Mouse (Mus musculus): ENCODE results near the gene Pcgf1. TPM values are rescaled to one million over a fixed set of nuclear protein-coding genes. Genes with fewer than 3 reads are reported as not detected.

Pcgf1 gene
- polyA plus RNA-seq, 1 experiment: 16.5 TPM

- Histone ChIP-seq H3K27ac (replicated peaks; ENCODE audit: low read depth, low read length) (no peak overlapping the region), H3K4me1 (ENCODE audit: control insufficient read depth, insufficient read depth, insufficient read length, low read length) (peaks cover 3% of the 10 kb centered on the region; the same call in 1 of the 2 replicates), H3K4me3 (ENCODE audit: insufficient read depth, low read depth, low read length) (no peak overlapping the region)
These were observed 2.7 kb upstream of the Pcgf1 start for GRCm38 (mm10) chr6:83074979-83075378.

- H3K4me3 ChIP-seq (ENCODE audit: insufficient read depth, low read depth, low read length): peak overlapping the region; percentile 90
- H3K4me1 ChIP-seq (ENCODE audit: control insufficient read depth, insufficient read depth, insufficient read length, low read length): peaks cover 3% of the 10 kb centered on the region; the same call in 1 of the 2 replicates
- peak overlapping the region; percentile 98 for H3K27ac ChIP-seq (replicated peaks; ENCODE audit: low read depth, low read length)
These were observed 722 bp downstream of the Pcgf1 start for GRCm38 (mm10) chr6:83078324-83078858.

GRCm38 (mm10) chr6:83080210-83080609 lies 2.5 kb downstream of the Pcgf1 start:
- Histone ChIP-seq H3K4me3 (ENCODE audit: insufficient read depth, low read depth, low read length) (no peak overlapping the region), H3K4me1 (ENCODE audit: control insufficient read depth, insufficient read depth, insufficient read length, low read length) (peaks cover 3% of the 10 kb centered on the region; the same call in 1 of the 2 replicates), H3K27ac (replicated peaks; ENCODE audit: low read depth, low read length) (no peak overlapping the region)

GRCm38 (mm10) chr6:83083497-83083896 lies 5.8 kb downstream of the Pcgf1 start:
- no peaks in the 10 kb centered on the region for H3K4me1 ChIP-seq (ENCODE audit: control insufficient read depth, insufficient read depth, insufficient read length, low read length)
- H3K27ac ChIP-seq (replicated peaks; ENCODE audit: low read depth, low read length): no peak overlapping the region
- H3K4me3 ChIP-seq (ENCODE audit: insufficient read depth, low read depth, low read length): no peak overlapping the region

GRCm38 (mm10) chr6:83084477-83084876 lies 6.8 kb downstream of the Pcgf1 start:
- H3K4me3 ChIP-seq (ENCODE audit: insufficient read depth, low read depth, low read length): no peak overlapping the region
- H3K4me1 ChIP-seq (ENCODE audit: control insufficient read depth, insufficient read depth, insufficient read length, low read length): no peaks in the 10 kb centered on the region
- H3K27ac ChIP-seq (replicated peaks; ENCODE audit: low read depth, low read length): no peak overlapping the region

- no peaks in the 10 kb centered on the region for H3K4me1 ChIP-seq (ENCODE audit: control insufficient read depth, insufficient read depth, insufficient read length, low read length)
- H3K4me3 ChIP-seq (ENCODE audit: insufficient read depth, low read depth, low read length): peak within 1 kb of the TSS; percentile 60
- peak within 1 kb of the TSS; percentile 81 for H3K27ac ChIP-seq (replicated peaks; ENCODE audit: low read depth, low read length)
These were observed 8.7 kb downstream of the Pcgf1 start, which contains the start of gene Lbx2 for GRCm38 (mm10) chr6:83086121-83087035. Gene Lbx2 (plus strand): TSS chr6:83086367.

- H3K27ac ChIP-seq (replicated peaks; ENCODE audit: low read depth, low read length): peak overlapping the region; percentile 81
- peak overlapping the region; percentile 60 for H3K4me3 ChIP-seq (ENCODE audit: insufficient read depth, low read depth, low read length)
- H3K4me1 ChIP-seq (ENCODE audit: control insufficient read depth, insufficient read depth, insufficient read length, low read length): no peaks in the 10 kb centered on the region
These were observed 9.7 kb downstream of the Pcgf1 start for GRCm38 (mm10) chr6:83087205-83087925.

- peak overlapping the region; percentile 60 for H3K4me3 ChIP-seq (ENCODE audit: insufficient read depth, low read depth, low read length)
- H3K4me1 ChIP-seq (ENCODE audit: control insufficient read depth, insufficient read depth, insufficient read length, low read length): peaks cover 2% of the 10 kb centered on the region; the same call in 1 of the 2 replicates
- no peak overlapping the region for H3K27ac ChIP-seq (replicated peaks; ENCODE audit: low read depth, low read length)
These were observed 10.2 kb downstream of the Pcgf1 start for GRCm38 (mm10) chr6:83087926-83088260.

GRCm38 (mm10) chr6:83092416-83093127 lies 14.9 kb downstream of the Pcgf1 start:
- Histone ChIP-seq H3K4me3 (ENCODE audit: insufficient read depth, low read depth, low read length) (no peak overlapping the region), H3K4me1 (ENCODE audit: control insufficient read depth, insufficient read depth, insufficient read length, low read length) (peaks cover 2% of the 10 kb centered on the region; the same call in 1 of the 2 replicates), H3K27ac (replicated peaks; ENCODE audit: low read depth, low read length) (peak overlapping the region; percentile 30; the same call in 1 of the 2 replicates)

- Histone ChIP-seq H3K4me1 (ENCODE audit: control insufficient read depth, insufficient read depth, insufficient read length, low read length) (peaks cover 2% of the 10 kb centered on the region; the same call in 1 of the 2 replicates), H3K4me3 (ENCODE audit: insufficient read depth, low read depth, low read length) (no peak overlapping the region), H3K27ac (replicated peaks; ENCODE audit: low read depth, low read length) (no peak overlapping the region)
These were observed 18.3 kb downstream of the Pcgf1 start for GRCm38 (mm10) chr6:83095968-83096367.

GRCm38 (mm10) chr6:83098411-83098810 lies 20.7 kb downstream of the Pcgf1 start:
- Histone ChIP-seq H3K4me1 (ENCODE audit: control insufficient read depth, insufficient read depth, insufficient read length, low read length) (peaks cover 6% of the 10 kb centered on the region), H3K4me3 (ENCODE audit: insufficient read depth, low read depth, low read length) (no peak overlapping the region), H3K27ac (replicated peaks; ENCODE audit: low read depth, low read length) (no peak overlapping the region)

GRCm38 (mm10) chr6:83101316-83101687 lies 23.6 kb downstream of the Pcgf1 start, which contains the start of the genes Ccdc142 and Gm42688:
Gene Ccdc142 (plus strand): TSS chr6:83101601.
Gene Gm42688 (plus strand): TSS chr6:83101617.
- H3K4me3 ChIP-seq (ENCODE audit: insufficient read depth, low read depth, low read length): peak within 1 kb of the TSS; percentile 76
- peak within 1 kb of the TSS; percentile 42 for H3K27ac ChIP-seq (replicated peaks; ENCODE audit: low read depth, low read length)
- H3K4me1 ChIP-seq (ENCODE audit: control insufficient read depth, insufficient read depth, insufficient read length, low read length): peaks cover 6% of the 10 kb centered on the region

GRCm38 (mm10) chr6:83101688-83102556 lies 24.3 kb downstream of the Pcgf1 start:
- peak overlapping the region; percentile 42 for H3K27ac ChIP-seq (replicated peaks; ENCODE audit: low read depth, low read length)
- peak overlapping the region; percentile 76 for H3K4me3 ChIP-seq (ENCODE audit: insufficient read depth, low read depth, low read length)
- H3K4me1 ChIP-seq (ENCODE audit: control insufficient read depth, insufficient read depth, insufficient read length, low read length): peaks cover 6% of the 10 kb centered on the region
